Mouse (Mus musculus): ENCODE measurements at regions not wholly inside any gene's neighbourhood (a gene's known extent, or its start where the extent isn't known, plus 50 kb on each side); places are given as distances from the start of the nearest gene placed in this dataset.

- Histone ChIP-seq H3K9ac (no peak overlapping the region), H3K27ac (replicated peaks) (no peak overlapping the region), H3K4me3 (no peak overlapping the region), H3K36me3 (0 out of 2 replicates have a peak, but pooled peaks cover 8% of the 10 kb centered on the region), H3K4me2 (peak overlapping the region; percentile 30), H3K27me3 (no peaks in the 10 kb centered on the region), H3K4me1 (replicated peaks) (peaks cover 9% of the 10 kb centered on the region; the same call in 1 of the 2 replicates), H3K9me3 (no peaks in the 10 kb centered on the region)
- whole genome bisulfite sequencing, result 19% methylated on average over 6 of the region's 6 CpGs
- ATAC-seq (ENCODE audit: low read depth), result peak; percentile 59
Measured at GRCm38 (mm10) chrX:61119499-61119898, 65.9 kb downstream of the Cdr1 start.

GRCm38 (mm10) chrX:61117368-61117767, 68.0 kb downstream of the Cdr1 start:
- ATAC-seq (ENCODE audit: low read depth), result peak; percentile 66; the same call in 1 of the 2 replicates
- WGBS, result 78% methylated on average over 4 of the region's 4 CpGs
- H3K4me1 ChIP-seq (replicated peaks), result peaks cover 9% of the 10 kb centered on the region; the same call in 1 of the 2 replicates
- H3K9me3 ChIP-seq, result no peaks in the 10 kb centered on the region
- H3K36me3 ChIP-seq, result 0 out of 2 replicates have a peak, but pooled peaks cover 4% of the 10 kb centered on the region
- peak overlapping the region; percentile 62; the same call in 1 of the 2 replicates for H3K9ac ChIP-seq
- H3K4me3 ChIP-seq, result peak overlapping the region; percentile 40
- H3K27ac ChIP-seq (replicated peaks), result no peak overlapping the region
- no peaks in the 10 kb centered on the region for H3K27me3 ChIP-seq
- H3K4me2 ChIP-seq, result peak overlapping the region; percentile 45; the same call in 1 of the 2 replicates

GRCm38 (mm10) chrX:61116010-61116447, 69.3 kb downstream of the Cdr1 start:
- 30% methylated on average over 10 of the region's 10 CpGs for WGBS
- H3K27me3 ChIP-seq, result no peaks in the 10 kb centered on the region
- 0 out of 2 replicates have a peak, but pooled peaks cover 4% of the 10 kb centered on the region for H3K36me3 ChIP-seq
- peak overlapping the region; percentile 45 for H3K4me2 ChIP-seq
- H3K4me1 ChIP-seq (replicated peaks), result peaks cover 9% of the 10 kb centered on the region; the same call in 1 of the 2 replicates
- H3K9ac ChIP-seq, result peak overlapping the region; percentile 62; the same call in 1 of the 2 replicates
- no peaks in the 10 kb centered on the region for H3K9me3 ChIP-seq
- no peak overlapping the region; the same call in 1 of the 2 replicates for H3K27ac ChIP-seq (replicated peaks)
- peak; percentile 79 for ATAC-seq (ENCODE audit: low read depth)
- peak overlapping the region; percentile 40 for H3K4me3 ChIP-seq

Data from neural tube, embryonic 13.5 days (tissue).